Mouse (Mus musculus): ENCODE results near the gene Plod3. TPM values are rescaled to one million over a fixed set of nuclear protein-coding genes. Genes with fewer than 3 reads are reported as not detected.
"Not testable (repeated sequence)": the region's sequence is repeated elsewhere in the genome, so short reads cannot be mapped to it uniquely, and the experiment has no call there.

The Plod3 gene
- polyA plus RNA-seq, 1 experiment, result 15.3 TPM

- Histone ChIP-seq H3K4me3 (ENCODE audit: control insufficient read depth, low read depth, low read length) (no peak overlapping the region), H3K36me3 (ENCODE audit: control insufficient read depth, insufficient read depth, low read length) (no peaks in the 10 kb centered on the region; the same call in 1 of the 2 replicates), H3K27me3 (ENCODE audit: control insufficient read depth, insufficient read depth, low read length) (no peaks in the 10 kb centered on the region), H3K27ac (ENCODE audit: control insufficient read depth, insufficient read depth, low read depth, low read length) (no peak overlapping the region), H3K4me1 (ENCODE audit: control insufficient read depth, insufficient read depth, low read length) (peaks cover 2% of the 10 kb centered on the region; the same call in 1 of the 2 replicates)
- TF ChIP-seq POLR2A (IDR thresholded peaks at IDR 0.05; ENCODE audit: control insufficient read depth, low read depth, low read length), result no peak
- no peak for TF ChIP-seq CTCF (IDR thresholded peaks at IDR 0.05; ENCODE audit: control insufficient read depth, insufficient read depth, insufficient replicate concordance, low read depth, low read length)
Observed at GRCm38 (mm10) chr5:136945084-136945483, 41.7 kb upstream of the Plod3 start.

GRCm38 (mm10) chr5:136947874-136948273, 38.9 kb upstream of the Plod3 start:
- Histone ChIP-seq H3K27me3 (ENCODE audit: control insufficient read depth, insufficient read depth, low read length) (no peaks in the 10 kb centered on the region), H3K4me3 (ENCODE audit: control insufficient read depth, low read depth, low read length) (no peak overlapping the region), H3K4me1 (ENCODE audit: control insufficient read depth, insufficient read depth, low read length) (peaks cover 2% of the 10 kb centered on the region; the same call in 1 of the 2 replicates), H3K27ac (ENCODE audit: control insufficient read depth, insufficient read depth, low read depth, low read length) (no peak overlapping the region), H3K36me3 (ENCODE audit: control insufficient read depth, insufficient read depth, low read length) (no peaks in the 10 kb centered on the region)
- no peak for TF ChIP-seq POLR2A (IDR thresholded peaks at IDR 0.05; ENCODE audit: control insufficient read depth, low read depth, low read length)
- TF ChIP-seq CTCF (IDR thresholded peaks at IDR 0.05; ENCODE audit: control insufficient read depth, insufficient read depth, insufficient replicate concordance, low read depth, low read length), result no peak

- H3K4me1 ChIP-seq (ENCODE audit: control insufficient read depth, insufficient read depth, low read length); H3K4me3 ChIP-seq (ENCODE audit: control insufficient read depth, low read depth, low read length); H3K36me3 ChIP-seq (ENCODE audit: control insufficient read depth, insufficient read depth, low read length); H3K27me3 ChIP-seq (ENCODE audit: control insufficient read depth, insufficient read depth, low read length); H3K27ac ChIP-seq (ENCODE audit: control insufficient read depth, insufficient read depth, low read depth, low read length): not testable (repeated sequence)
Observed at GRCm38 (mm10) chr5:136949551-136950336, 37.1 kb upstream of the Plod3 start.

DNA sequence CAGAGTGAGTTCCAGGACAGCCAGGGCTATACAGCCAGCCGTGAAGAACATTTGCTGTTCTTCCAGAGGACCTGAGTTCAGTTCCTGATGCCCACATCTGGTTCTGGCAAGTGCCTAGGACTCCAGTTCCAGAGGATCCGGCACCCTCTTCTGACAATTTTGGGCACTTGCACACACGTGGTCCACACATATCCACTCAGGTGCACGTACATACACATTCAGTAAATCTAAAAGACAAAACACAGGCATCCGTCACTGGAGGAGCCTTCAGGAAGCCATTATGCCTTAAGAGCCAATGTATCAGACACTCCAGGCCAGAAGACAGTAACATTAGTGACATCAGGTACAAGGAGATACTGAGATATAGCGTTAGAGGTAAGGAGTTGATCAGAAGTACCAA, 36.3 kb upstream of the Plod3 start:
- H3K4me3 ChIP-seq (ENCODE audit: control insufficient read depth, low read depth, low read length), result no peak overlapping the region
- H3K36me3 ChIP-seq (ENCODE audit: control insufficient read depth, insufficient read depth, low read length), result no peaks in the 10 kb centered on the region
- no peaks in the 10 kb centered on the region for H3K27me3 ChIP-seq (ENCODE audit: control insufficient read depth, insufficient read depth, low read length)
- no peak for TF ChIP-seq POLR2A (IDR thresholded peaks at IDR 0.05; ENCODE audit: control insufficient read depth, low read depth, low read length)
- no peak for TF ChIP-seq CTCF (IDR thresholded peaks at IDR 0.05; ENCODE audit: control insufficient read depth, insufficient read depth, insufficient replicate concordance, low read depth, low read length)
- H3K4me1 ChIP-seq (ENCODE audit: control insufficient read depth, insufficient read depth, low read length), result peaks cover 3% of the 10 kb centered on the region
- H3K27ac ChIP-seq (ENCODE audit: control insufficient read depth, insufficient read depth, low read depth, low read length), result no peak overlapping the region

DNA sequence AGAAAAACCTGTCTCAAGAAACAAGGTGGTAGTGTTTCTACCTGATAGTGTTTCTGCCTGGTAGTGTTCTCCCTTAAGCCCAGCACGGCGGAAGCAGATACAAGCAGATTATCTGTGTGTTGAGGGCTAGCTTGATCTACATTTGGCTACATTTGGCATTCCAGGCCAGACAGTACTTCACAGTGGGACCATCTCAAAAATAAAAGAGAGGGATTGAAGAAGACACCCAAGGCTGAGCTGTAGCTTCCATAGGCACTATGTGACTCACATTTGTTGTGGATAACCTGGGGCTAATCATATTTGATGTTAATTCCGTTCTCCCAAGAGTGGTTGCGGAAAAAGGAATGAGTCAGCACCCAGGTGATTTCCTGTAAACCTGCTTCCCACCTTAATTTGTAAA, 34.7 kb upstream of the Plod3 start:
- no peak for TF ChIP-seq POLR2A (IDR thresholded peaks at IDR 0.05; ENCODE audit: control insufficient read depth, low read depth, low read length)
- no peak for TF ChIP-seq CTCF (IDR thresholded peaks at IDR 0.05; ENCODE audit: control insufficient read depth, insufficient read depth, insufficient replicate concordance, low read depth, low read length)

GRCm38 (mm10) chr5:136953015-136953414, 33.8 kb upstream of the Plod3 start, which contains the start of gene Fis1:
Gene Fis1 (plus strand): TSS chr5:136953275.
- H3K27ac ChIP-seq (ENCODE audit: control insufficient read depth, insufficient read depth, low read depth, low read length), result peak within 1 kb of the TSS; percentile 95
- no peaks in the 10 kb centered on the region for H3K27me3 ChIP-seq (ENCODE audit: control insufficient read depth, insufficient read depth, low read length)
- H3K4me3 ChIP-seq (ENCODE audit: control insufficient read depth, low read depth, low read length), result peak within 1 kb of the TSS; percentile 94
- peaks cover 3% of the 10 kb centered on the region for H3K4me1 ChIP-seq (ENCODE audit: control insufficient read depth, insufficient read depth, low read length)
- no peaks in the 10 kb centered on the region for H3K36me3 ChIP-seq (ENCODE audit: control insufficient read depth, insufficient read depth, low read length)
- TF ChIP-seq CTCF (IDR thresholded peaks at IDR 0.05; ENCODE audit: control insufficient read depth, insufficient read depth, insufficient replicate concordance, low read depth, low read length), result no peak
- peak; percentile 69 for TF ChIP-seq POLR2A (IDR thresholded peaks at IDR 0.05; ENCODE audit: control insufficient read depth, low read depth, low read length)

More for the DNA sequence above, 34.7 kb upstream of the Plod3 start:
- Histone ChIP-seq H3K4me1 (ENCODE audit: control insufficient read depth, insufficient read depth, low read length) (peaks cover 3% of the 10 kb centered on the region), H3K4me3 (ENCODE audit: control insufficient read depth, low read depth, low read length) (no peak overlapping the region), H3K27me3 (ENCODE audit: control insufficient read depth, insufficient read depth, low read length) (no peaks in the 10 kb centered on the region), H3K36me3 (ENCODE audit: control insufficient read depth, insufficient read depth, low read length) (no peaks in the 10 kb centered on the region), H3K27ac (ENCODE audit: control insufficient read depth, insufficient read depth, low read depth, low read length) (no peak overlapping the region)

GRCm38 (mm10) chr5:136953440-136953951, 33.3 kb upstream of the Plod3 start:
- H3K4me1 ChIP-seq (ENCODE audit: control insufficient read depth, insufficient read depth, low read length), result peaks cover 3% of the 10 kb centered on the region
- no peaks in the 10 kb centered on the region for H3K36me3 ChIP-seq (ENCODE audit: control insufficient read depth, insufficient read depth, low read length)
- no peaks in the 10 kb centered on the region for H3K27me3 ChIP-seq (ENCODE audit: control insufficient read depth, insufficient read depth, low read length)
- peak overlapping the region; percentile 95 for H3K27ac ChIP-seq (ENCODE audit: control insufficient read depth, insufficient read depth, low read depth, low read length)
- TF ChIP-seq CTCF (IDR thresholded peaks at IDR 0.05; ENCODE audit: control insufficient read depth, insufficient read depth, insufficient replicate concordance, low read depth, low read length) (no peak), POLR2A (IDR thresholded peaks at IDR 0.05; ENCODE audit: control insufficient read depth, low read depth, low read length) (no peak)
- peak overlapping the region; percentile 94 for H3K4me3 ChIP-seq (ENCODE audit: control insufficient read depth, low read depth, low read length)
